Mouse (Mus musculus) testis, adult 2 months (tissue): ENCODE results near the gene Il22.
"Not testable (repeated sequence)": the region's sequence is repeated elsewhere in the genome, so short reads cannot be mapped to it uniquely, and the experiment has no call there.

ENCODE experiments used
- CTCF ChIP-seq: fragments of 200-500 bp; IDR thresholded peaks from 2 replicates; pipeline ENCODE4 v1.5.1; 2012; ENCODE audit warnings: low read depth, mild to moderate bottlenecking, inconsistent platforms, low read length, moderate library complexity; ENCODE audit not compliant: control insufficient read depth, insufficient read depth, insufficient replicate concordance
- POLR2A ChIP-seq: fragments of 200-500 bp; IDR thresholded peaks from 2 replicates; pipeline ENCODE4 v1.6.1; 2012; ENCODE audit warnings: low read depth, mild to moderate bottlenecking, inconsistent platforms, low read length, moderate library complexity; ENCODE audit not compliant: control insufficient read depth

- TF ChIP-seq POLR2A, CTCF: not testable (repeated sequence)
Observed at GRCm38 (mm10) chr10:118215719-118216393, 11.1 kb downstream of the Il22 start.
